Mouse (Mus musculus) left cerebral cortex, adult 2 months (tissue): ENCODE data around the gene Papln. TPM values are rescaled to one million over a fixed set of nuclear protein-coding genes. Genes with fewer than 3 reads are reported as not detected.

Experiments used
- DNase-seq, 2 experiments: peaks; one replicate each; pipeline ENCODE4 v3.0.0; 2021 to 2022; ENCODE audit warnings: low spot score in 2 of 2, mixed read lengths in 1 of 2; ENCODE audit errors: extremely low spot score in 1 of 2
- H3K27ac ChIP-seq: fragments of 200-600 bp; 2 replicates; pipeline ENCODE4 v1.8.1; 2022
- H3K4me3 ChIP-seq: fragments of 200-600 bp; 2 replicates; pipeline ENCODE4 v1.8.1; 2022
- CTCF ChIP-seq: fragments of 200-600 bp; IDR thresholded peaks from 2 replicates; pipeline ENCODE4 v1.8.1; 2022; ENCODE audit warnings: antibody characterized with exemption, mild to moderate bottlenecking, moderate library complexity
- intact Hi-C: fragments of 180-260 bp; cut with DNase I; formaldehyde crosslinking; loops from one replicate; pipeline ENCODE4 v1.15.1; 2025
- total RNA-seq, 2 experiments: library from RNA; stranded (reverse); gene quantifications; 2 replicates each; pipeline ENCODE4 v1.2.3; 2021

Papln gene
- total RNA-seq, 2 experiments from 2014 or later: 8.4 to 10.0 TPM

DNA sequence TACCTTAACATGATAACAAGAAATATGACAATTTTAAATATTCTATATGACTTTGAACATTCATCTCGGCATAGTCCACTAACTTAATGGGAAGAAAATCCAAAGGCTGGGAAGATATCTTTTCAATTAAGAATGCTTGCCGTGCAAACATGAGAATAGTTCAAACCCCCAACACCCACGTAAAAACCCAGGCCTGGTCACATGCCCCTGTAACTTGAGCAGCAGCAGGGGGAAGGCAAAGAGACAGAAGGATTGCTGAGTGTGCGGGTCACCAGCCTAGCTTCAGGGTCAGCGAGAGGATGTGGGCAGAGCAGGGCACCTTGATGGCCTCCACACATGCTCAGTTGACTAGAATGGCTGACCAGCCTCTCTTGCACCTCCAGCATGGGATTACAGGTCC, 21.7 kb upstream of the Papln start:
- Histone ChIP-seq H3K27ac (no peak overlapping the region), H3K4me3 (no peak overlapping the region)
- no peak for DNase-seq
- intact Hi-C loops: no loop called here
- no peak for TF ChIP-seq CTCF

GRCm38 (mm10) chr12:83742834-83743233, 20.6 kb upstream of the Papln start:
- DNase-seq: no peak
- no peak overlapping the region for H3K27ac ChIP-seq
- intact Hi-C loops: no loop called here
- TF ChIP-seq CTCF: no peak
- no peak overlapping the region for H3K4me3 ChIP-seq

- no peak for DNase-seq
- no peak overlapping the region for H3K27ac ChIP-seq
- TF ChIP-seq CTCF: no peak
- no peak overlapping the region for H3K4me3 ChIP-seq
- intact Hi-C loops: no loop called here
These were observed 19.7 kb upstream of the Papln start for GRCm38 (mm10) chr12:83743712-83744111.

GRCm38 (mm10) chr12:83749186-83749585, 14.2 kb upstream of the Papln start:
- intact Hi-C loops: no loop called here
- DNase-seq: no peak
- no peak for TF ChIP-seq CTCF
- no peak overlapping the region for H3K4me3 ChIP-seq
- H3K27ac ChIP-seq: no peak overlapping the region

- intact Hi-C loops: no loop called here
- no peak for DNase-seq
- TF ChIP-seq CTCF: no peak
- Histone ChIP-seq H3K4me3 (no peak overlapping the region), H3K27ac (no peak overlapping the region)
These were observed 10.9 kb upstream of the Papln start for GRCm38 (mm10) chr12:83752495-83752894.

- DNase-seq: no peak
- TF ChIP-seq CTCF: no peak
- H3K27ac ChIP-seq: no peak overlapping the region
- intact Hi-C loops: no loop called here
- H3K4me3 ChIP-seq: no peak overlapping the region
These were observed 4.7 kb upstream of the Papln start for GRCm38 (mm10) chr12:83758735-83759134.

- intact Hi-C loops: no loop called here
- no peak overlapping the region for H3K27ac ChIP-seq
- no peak overlapping the region for H3K4me3 ChIP-seq
- DNase-seq: no peak
- TF ChIP-seq CTCF: no peak
These were observed 3.2 kb upstream of the Papln start for GRCm38 (mm10) chr12:83760201-83760600.

DNA sequence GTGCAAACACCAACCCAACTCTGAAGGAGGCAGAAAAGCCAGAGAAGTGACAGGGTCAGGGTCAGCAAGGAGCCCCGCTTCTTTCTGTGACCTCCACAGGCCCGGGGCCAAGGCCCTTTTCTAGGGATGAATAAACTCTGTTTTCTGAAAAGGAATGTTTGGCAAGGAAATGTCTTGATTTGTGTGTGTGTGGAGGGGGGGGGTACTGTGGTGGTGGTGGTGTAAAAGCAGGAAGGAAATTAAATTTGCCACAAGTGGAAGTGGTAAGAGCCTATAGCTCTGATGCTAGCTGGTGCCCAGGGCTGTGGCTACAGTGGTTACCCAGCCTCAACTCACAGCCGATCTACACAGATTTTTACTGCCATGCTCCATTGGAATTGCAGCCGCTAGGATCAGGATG, 728 bp upstream of the Papln start:
- TF ChIP-seq CTCF: no peak
- intact Hi-C loops: no loop called here
- DNase-seq: no peak
- Histone ChIP-seq H3K27ac (no peak overlapping the region), H3K4me3 (no peak overlapping the region)

DNA sequence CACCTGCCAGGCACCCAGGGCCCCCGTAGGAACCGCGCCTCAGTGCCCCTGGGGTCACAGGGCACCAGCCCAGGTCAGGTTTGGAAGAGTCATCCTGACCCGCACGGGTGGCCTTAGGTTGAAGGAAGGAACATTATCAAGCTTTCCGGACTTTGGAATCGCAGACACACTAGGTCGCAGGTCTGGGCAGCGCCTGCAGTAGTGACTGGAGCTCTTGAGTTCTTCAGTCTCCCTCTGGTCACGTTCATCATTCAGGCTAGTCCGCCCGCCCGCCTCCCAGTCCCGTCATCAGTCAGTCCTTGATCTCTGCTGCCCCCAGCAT, 571 bp downstream of the Papln start:
- no peak for DNase-seq
- H3K4me3 ChIP-seq: peak overlapping the region; percentile 50
- no peak for TF ChIP-seq CTCF
- no peak overlapping the region for H3K27ac ChIP-seq
- intact Hi-C loops: no loop called here

DNA sequence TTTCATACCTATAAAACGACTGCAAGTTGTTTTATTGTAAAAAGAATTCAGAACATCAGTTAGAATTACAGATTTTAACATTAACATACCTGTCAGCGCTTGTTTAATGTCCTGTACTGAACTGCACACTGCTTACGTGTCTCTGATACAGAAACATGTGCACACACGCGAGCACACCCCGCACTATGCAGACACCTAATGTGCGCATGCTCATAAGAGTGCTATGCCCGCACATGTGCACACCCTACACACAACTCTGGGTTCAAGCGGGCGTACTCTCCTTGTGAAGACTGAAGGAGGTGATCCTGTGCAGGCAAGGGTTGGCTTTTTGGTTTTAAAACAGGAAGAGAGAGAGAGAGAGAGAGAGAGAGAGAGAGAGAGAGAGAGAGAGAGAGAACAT, 1.1 kb downstream of the Papln start:
- DNase-seq: no peak
- no peak overlapping the region for H3K27ac ChIP-seq
- TF ChIP-seq CTCF: no peak
- intact Hi-C loops: no loop called here
- H3K4me3 ChIP-seq: no peak overlapping the region

DNA sequence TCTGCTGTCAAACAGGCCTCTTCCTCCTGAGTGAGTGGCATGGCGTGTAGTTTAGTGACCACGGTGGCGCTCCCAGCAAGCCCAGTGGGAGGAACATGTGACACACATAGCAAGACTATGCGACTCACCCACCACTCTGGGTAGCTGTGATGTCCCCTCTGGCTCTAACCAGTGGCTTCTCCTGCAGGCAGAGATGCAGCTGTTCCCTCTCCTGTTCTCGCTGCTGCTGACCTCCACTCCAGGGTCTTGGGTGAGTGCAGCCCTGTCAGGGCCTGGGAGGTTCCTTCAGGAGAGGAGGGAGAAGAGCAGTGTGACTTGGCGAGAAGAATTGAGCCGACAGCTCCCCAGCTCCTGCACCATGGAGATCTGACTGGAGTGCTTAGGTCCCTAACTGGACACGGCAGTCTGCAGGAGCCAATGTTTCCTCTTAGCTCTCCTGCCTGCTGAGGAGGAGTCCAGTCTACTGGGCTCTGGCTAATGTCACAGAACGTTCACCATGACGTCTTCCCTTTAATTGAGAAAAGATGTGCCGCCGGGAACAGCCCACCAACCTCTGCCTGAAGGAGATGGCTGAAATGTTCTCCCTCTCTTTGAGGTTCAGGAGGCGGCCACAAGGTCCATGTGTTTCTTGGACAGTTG, 2.6 kb downstream of the Papln start:
- H3K4me3 ChIP-seq: no peak overlapping the region
- TF ChIP-seq CTCF: no peak
- H3K27ac ChIP-seq: no peak overlapping the region
- no peak for DNase-seq
- intact Hi-C loops: no loop called here

DNA sequence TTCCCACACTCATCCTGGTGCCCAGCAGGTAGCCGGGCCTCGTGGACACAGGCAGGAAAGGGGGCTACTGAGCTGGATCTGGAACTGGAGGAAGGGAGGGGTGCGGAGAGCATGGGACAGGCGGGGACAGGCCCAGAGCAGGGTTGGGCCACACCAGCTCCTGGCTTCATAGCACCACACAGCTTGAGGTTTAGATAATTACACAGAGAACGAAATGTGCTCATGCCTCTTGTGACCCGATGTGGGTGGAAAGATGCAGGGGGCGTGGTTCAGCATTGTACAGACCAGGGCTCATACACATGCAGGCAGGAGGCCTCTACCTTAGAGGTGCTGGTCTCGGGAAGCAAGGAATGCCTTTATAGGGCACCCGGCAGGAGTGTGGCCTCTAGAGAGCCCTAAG, 4.4 kb downstream of the Papln start:
- no peak for DNase-seq
- intact Hi-C loops: no loop called here
- no peak overlapping the region for H3K27ac ChIP-seq
- no peak overlapping the region for H3K4me3 ChIP-seq
- no peak for TF ChIP-seq CTCF

DNA sequence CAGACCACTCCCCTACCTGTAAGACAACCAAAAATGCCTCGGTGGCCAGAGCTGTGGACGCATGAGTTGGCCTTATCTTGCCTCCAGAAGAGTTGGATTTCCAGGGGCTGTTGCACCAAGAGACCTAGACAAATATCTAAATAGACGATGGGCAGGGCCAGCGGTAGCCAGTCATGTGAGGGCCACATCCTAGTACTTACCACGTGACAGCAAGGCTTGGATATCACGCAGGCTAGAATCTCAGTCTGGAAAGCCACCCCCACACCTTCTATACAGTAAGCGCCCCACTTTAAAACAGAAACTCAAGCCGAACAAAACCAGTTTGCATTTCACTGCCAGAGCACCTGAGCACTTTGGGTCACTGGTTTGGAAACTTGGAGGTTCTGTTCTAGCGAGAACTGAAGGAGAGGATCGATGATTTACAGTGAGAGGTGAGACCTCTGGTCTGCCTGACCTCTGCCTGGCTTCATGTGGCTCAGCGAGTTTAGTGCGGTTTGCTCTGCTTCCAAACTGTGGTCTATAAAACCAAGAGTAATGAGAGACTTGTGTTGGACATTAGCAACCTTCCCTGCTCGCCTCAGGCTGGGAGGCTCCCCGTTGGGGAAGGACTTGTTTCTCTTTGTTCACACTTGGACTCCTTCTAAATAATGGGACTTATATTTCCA, 4.9 kb downstream of the Papln start:
- no peak for TF ChIP-seq CTCF
- no peak for DNase-seq
- Histone ChIP-seq H3K4me3 (no peak overlapping the region), H3K27ac (no peak overlapping the region)
- intact Hi-C loops: no loop called here
